Mouse (Mus musculus) liver, postnatal 0 days (tissue): ENCODE data around the gene Kcnmb3.

Experiments used
- CTCF ChIP-seq: sonication (generic); IDR thresholded peaks from 2 replicates; pipeline ENCODE4 v1.5.1; 2016; ENCODE audit warnings: antibody characterized with exemption, low read depth
- EP300 ChIP-seq: IDR thresholded peaks from 2 replicates; pipeline ENCODE4 v1.6.1; 2016; ENCODE audit warnings: antibody characterized with exemption, low read depth, mild to moderate bottlenecking

DNA sequence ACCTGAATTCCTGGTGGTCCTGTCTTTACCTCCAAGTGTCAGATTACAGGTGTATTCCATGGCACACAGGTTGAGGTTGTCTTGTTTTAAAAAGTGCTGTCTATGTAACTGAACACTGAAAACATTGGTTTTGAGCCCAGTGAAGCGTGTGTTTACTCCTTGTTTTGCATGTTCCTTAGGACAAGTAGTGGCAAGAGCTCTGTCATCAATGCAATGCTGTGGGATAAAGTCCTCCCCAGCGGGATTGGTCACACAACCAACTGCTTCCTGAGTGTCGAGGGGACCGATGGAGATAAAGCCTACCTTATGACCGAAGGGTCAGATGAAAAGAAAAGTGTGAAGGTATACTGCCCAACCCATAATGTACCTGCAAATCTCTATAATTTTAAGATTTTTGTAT lies 46.1 kb upstream of the Kcnmb3 start:
- no peak for TF ChIP-seq EP300
- no peak for TF ChIP-seq CTCF
